Mouse (Mus musculus) forebrain, embryonic 14.5 days (tissue): Measurements from ENCODE around the gene Cpm. TPM values are rescaled to one million over a fixed set of nuclear protein-coding genes. Genes with fewer than 3 reads are reported as not detected.

Experiments used
- ATAC-seq: fragments of 200-750 bp; cut with Nextera tagmentation; 2 replicates; pipeline ENCODE4 v1.8.0; 2017; ENCODE audit warnings: mild to moderate bottlenecking, moderate library complexity
- DNase-seq: peaks from one replicate; pipeline ENCODE4 v3.0.0-alpha.2; 2015; ENCODE audit warnings: low spot score
- H3K27ac ChIP-seq: fragments of 300-500 bp; sonication (generic); 2 replicates; pipeline ENCODE4 v1.5.1; 2014; ENCODE audit warnings: low read depth, mild to moderate bottlenecking, control low read depth, low read length, moderate library complexity
- H3K27me3 ChIP-seq: fragments of 300-500 bp; sonication (generic); replicated peaks from 2 replicates; pipeline ENCODE4 v1.6.1; 2014; ENCODE audit warnings: low read length, control low read depth, mixed read lengths; ENCODE audit not compliant: control insufficient read depth, insufficient read depth
- H3K36me3 ChIP-seq: fragments of 300-500 bp; sonication (generic); 2 replicates; pipeline ENCODE4 v1.6.1; 2014; ENCODE audit warnings: low read length, control low read depth; ENCODE audit not compliant: control insufficient read depth, insufficient read depth
- H3K4me1 ChIP-seq: fragments of 300-500 bp; sonication (generic); 2 replicates; pipeline ENCODE4 v1.6.1; 2014; ENCODE audit warnings: antibody characterized with exemption, low read length, control low read depth; ENCODE audit not compliant: control insufficient read depth, insufficient read depth
- H3K4me2 ChIP-seq: fragments of 300-500 bp; sonication (generic); 2 replicates; pipeline ENCODE4 v1.6.1; 2014; ENCODE audit warnings: mild to moderate bottlenecking, control low read depth, low read length
- H3K4me3 ChIP-seq: fragments of 300-500 bp; sonication (generic); 2 replicates; pipeline ENCODE4 v1.5.1; 2014; ENCODE audit warnings: low read depth, low read length, control low read depth
- H3K9ac ChIP-seq: fragments of 300-500 bp; sonication (generic); 2 replicates; pipeline ENCODE4 v1.6.1; 2014; ENCODE audit warnings: mild to moderate bottlenecking, low read length, control low read depth, moderate library complexity
- H3K9me3 ChIP-seq: fragments of 300-500 bp; sonication (generic); replicated peaks from 2 replicates; pipeline ENCODE4 v1.6.1; 2016; ENCODE audit warnings: low read length, control low read depth, mixed read lengths; ENCODE audit not compliant: control insufficient read depth
- WGBS: fragments of 180-500 bp; shearing (Covaris S2); extraction: QIAGEN DNeasy Blood & Tissue Kit; methylation state at CpG from one replicate; pipeline ENCODE4 v1.1.7; 2014; 5-methylcytosine and 5-hydroxymethylcytosine counted together
- polyA plus RNA-seq: library from polyadenylated mRNA; unstranded; fragments of >200 nt; fragmentation: Nextera tagmentation; extraction: Ambion mirVana; gene quantifications from 2 replicates; pipeline ENCODE4 v1.2.1, GENCODE M21; 2014

The Cpm gene
- polyA plus RNA-seq, 1 experiment from 2014 or later = 6.1 TPM

GRCm38 (mm10) chr10:117637062-117637744, 7.9 kb downstream of the Cpm start:
- Histone ChIP-seq H3K27ac (no peak overlapping the region), H3K9ac (no peak overlapping the region), H3K27me3 (no peaks in the 10 kb centered on the region), H3K4me1 (no peaks in the 10 kb centered on the region), H3K9me3 (no peaks in the 10 kb centered on the region), H3K4me3 (no peak overlapping the region), H3K4me2 (no peak overlapping the region), H3K36me3 (no peaks in the 10 kb centered on the region)
- 71% methylated on average over 9 of the region's 9 CpGs for WGBS
- DNase-seq (no peak), ATAC-seq (no peak)

- no peak overlapping the region for H3K27ac ChIP-seq
- H3K27me3 ChIP-seq = no peaks in the 10 kb centered on the region
- no peak overlapping the region for H3K4me3 ChIP-seq
- no peaks in the 10 kb centered on the region for H3K36me3 ChIP-seq
- H3K4me1 ChIP-seq = no peaks in the 10 kb centered on the region
- H3K9me3 ChIP-seq = no peaks in the 10 kb centered on the region
- ATAC-seq (no peak), DNase-seq (no peak)
- H3K4me2 ChIP-seq = no peak overlapping the region
- WGBS = 68% methylated on average over 9 of the region's 9 CpGs
- no peak overlapping the region for H3K9ac ChIP-seq
Measured at GRCm38 (mm10) chr10:117637745-117638577, 8.7 kb downstream of the Cpm start.

GRCm38 (mm10) chr10:117638578-117639220, 9.4 kb downstream of the Cpm start:
- Histone ChIP-seq H3K4me3 (no peak overlapping the region), H3K27ac (no peak overlapping the region), H3K36me3 (no peaks in the 10 kb centered on the region), H3K27me3 (no peaks in the 10 kb centered on the region), H3K4me1 (no peaks in the 10 kb centered on the region), H3K9ac (no peak overlapping the region), H3K4me2 (no peak overlapping the region), H3K9me3 (no peaks in the 10 kb centered on the region)
- DNase-seq = no peak
- ATAC-seq = no peak
- WGBS = 89% methylated on average over 7 of the region's 7 CpGs

- Histone ChIP-seq H3K36me3 (no peaks in the 10 kb centered on the region), H3K27ac (no peak overlapping the region), H3K9ac (no peak overlapping the region), H3K4me3 (no peak overlapping the region), H3K9me3 (no peaks in the 10 kb centered on the region), H3K27me3 (no peaks in the 10 kb centered on the region), H3K4me1 (no peaks in the 10 kb centered on the region), H3K4me2 (no peak overlapping the region)
- ATAC-seq (no peak), DNase-seq (no peak)
- WGBS = 91% methylated on average over 8 of the region's 8 CpGs
Measured at GRCm38 (mm10) chr10:117639221-117639599, 9.9 kb downstream of the Cpm start.

GRCm38 (mm10) chr10:117639899-117640594, 10.7 kb downstream of the Cpm start:
- Histone ChIP-seq H3K4me2 (no peak overlapping the region), H3K27me3 (no peaks in the 10 kb centered on the region), H3K4me3 (no peak overlapping the region), H3K4me1 (no peaks in the 10 kb centered on the region), H3K9ac (no peak overlapping the region), H3K36me3 (no peaks in the 10 kb centered on the region), H3K9me3 (no peaks in the 10 kb centered on the region), H3K27ac (no peak overlapping the region)
- no peak for DNase-seq
- WGBS = 65% methylated on average over 21 of the region's 21 CpGs
- no peak for ATAC-seq

GRCm38 (mm10) chr10:117640595-117641078, 11.3 kb downstream of the Cpm start:
- ATAC-seq (no peak), DNase-seq (no peak)
- Histone ChIP-seq H3K36me3 (no peaks in the 10 kb centered on the region), H3K4me2 (no peak overlapping the region), H3K27me3 (no peaks in the 10 kb centered on the region), H3K27ac (no peak overlapping the region), H3K9ac (no peak overlapping the region), H3K4me3 (no peak overlapping the region), H3K9me3 (no peaks in the 10 kb centered on the region), H3K4me1 (no peaks in the 10 kb centered on the region)
- 80% methylated on average over 7 of the region's 7 CpGs for WGBS

GRCm38 (mm10) chr10:117641400-117642200, 12.3 kb downstream of the Cpm start:
- Histone ChIP-seq H3K4me2 (peak overlapping the region; percentile 26; the same call in 1 of the 2 replicates), H3K27me3 (no peaks in the 10 kb centered on the region), H3K9ac (no peak overlapping the region), H3K36me3 (no peaks in the 10 kb centered on the region), H3K9me3 (no peaks in the 10 kb centered on the region), H3K4me3 (no peak overlapping the region), H3K4me1 (peaks cover 2% of the 10 kb centered on the region; the same call in 1 of the 2 replicates), H3K27ac (no peak overlapping the region)
- DNase-seq (no peak), ATAC-seq (no peak)
- WGBS = 41% methylated on average over 20 of the region's 20 CpGs

- H3K9ac ChIP-seq = no peak overlapping the region
- no peak overlapping the region for H3K4me2 ChIP-seq
- H3K9me3 ChIP-seq = no peaks in the 10 kb centered on the region
- H3K36me3 ChIP-seq = no peaks in the 10 kb centered on the region
- H3K27ac ChIP-seq = no peak overlapping the region
- H3K27me3 ChIP-seq = no peaks in the 10 kb centered on the region
- no peak for DNase-seq
- no peak overlapping the region for H3K4me3 ChIP-seq
- H3K4me1 ChIP-seq = peaks cover 3% of the 10 kb centered on the region; the same call in 1 of the 2 replicates
- 92% methylated on average over 9 of the region's 9 CpGs for WGBS
- no peak for ATAC-seq
Measured at GRCm38 (mm10) chr10:117642201-117642450, 12.8 kb downstream of the Cpm start.
